ENCODE assay signal across 16 mouse cellular contexts in the genomic region with DNA sequence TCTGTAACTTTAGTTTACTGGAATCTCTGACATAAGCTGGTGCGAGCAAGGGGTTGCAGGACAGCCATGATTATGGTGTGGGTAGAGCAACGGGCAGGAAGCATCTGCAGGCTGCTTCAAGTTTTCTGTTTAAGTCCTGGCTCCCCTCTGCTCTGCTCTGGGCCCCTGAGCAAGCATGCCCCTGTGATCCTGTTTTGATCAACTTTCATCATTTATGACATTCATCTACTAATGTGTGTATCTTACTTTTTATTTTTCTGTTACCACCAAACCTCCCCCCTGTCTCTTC. TPM values are rescaled to one million over a fixed set of nuclear protein-coding genes. Genes with fewer than 3 reads are reported as not detected.
A peak's percentile ranks its signal among the peaks of the same experiment; 100 is the strongest.
DNase-seq lines count a peak whose midpoint lies in the region; ATAC-seq lines count a peak whose summit lies in the region.
"Had no signal": no experiment of that assay in that cellular context is flagged by ENCODE, and none has a peak within 500 bp of the region (broad histone marks: within the 10 kb centered on the region; RNA-seq: fewer than 3 reads in every experiment).

No protein-coding gene starts in this region.

- 46% methylated on average over 2 of the region's 2 CpGs for WGBS in heart, embryonic 12.5 days
- WGBS in kidney, embryonic 16.5 days, result 28% methylated on average over 2 of the region's 2 CpGs
- 68% methylated on average over 2 of the region's 2 CpGs for WGBS in limb, embryonic 10.5 days

- H3K4me3 ChIP-seq in heart, embryonic 12.5 days, result no peak overlapping the region
- no peak overlapping the region for H3K4me3 ChIP-seq in kidney, embryonic 16.5 days (ENCODE audit: low read length)
- H3K4me3 ChIP-seq in limb, embryonic 10.5 days, result no peak overlapping the region
- H3K4me3 ChIP-seq: embryonic facial prominence, embryonic 10.5 days; liver, embryonic 15.5 days; midbrain, embryonic 15.5 days had no signal

- no peak overlapping the region for H3K27ac ChIP-seq in heart, embryonic 12.5 days (ENCODE audit: poor library complexity, severe bottlenecking)
- peak overlapping the region; percentile 49; the same call in 1 of the 2 replicates for H3K27ac ChIP-seq in kidney, embryonic 16.5 days (ENCODE audit: low read length)
- H3K27ac ChIP-seq in limb, embryonic 10.5 days, result 0 out of 2 replicates have a peak overlapping the region, but pooled peaks have one; percentile 32
- H3K27ac ChIP-seq: embryonic facial prominence, embryonic 10.5 days; hindbrain, embryonic 14.5 days; liver, embryonic 15.5 days; midbrain, embryonic 15.5 days had no signal

- no peaks in the 10 kb centered on the region for H3K36me3 ChIP-seq in heart, embryonic 12.5 days
- H3K36me3 ChIP-seq in kidney, embryonic 16.5 days (ENCODE audit: insufficient read depth, low read length), result no peaks in the 10 kb centered on the region
- H3K36me3 ChIP-seq in limb, embryonic 10.5 days, result no peaks in the 10 kb centered on the region
- H3K36me3 ChIP-seq: embryonic facial prominence, embryonic 10.5 days; liver, embryonic 15.5 days; midbrain, embryonic 15.5 days had no signal

- peak overlapping the region; percentile 27; the same call in 1 of the 2 replicates for H3K4me2 ChIP-seq in heart, embryonic 12.5 days
- H3K4me2 ChIP-seq in kidney, embryonic 16.5 days (replicated peaks; ENCODE audit: low read depth, low read length), result no peak overlapping the region; the same call in 1 of the 2 replicates
- H3K4me2 ChIP-seq: hindbrain, embryonic 14.5 days; liver, embryonic 15.5 days; midbrain, embryonic 15.5 days had no signal

- DNase-seq in heart, postnatal 25 days (ENCODE audit: low spot score), result no peak
- DNase-seq in kidney, adult 11 months, result no peak
- DNase-seq in 416B (ENCODE audit: low read depth), result peak; percentile 70
- no peak for DNase-seq in limb, embryonic 10.5 days (ENCODE audit: low spot score)
- no peak for DNase-seq in cerebellum, adult 8-10 months
- DNase-seq: cerebellum, adult 11 months; layer of hippocampus, postnatal 36 days; thymus, adult 2 months had no signal

- H3K27me3 ChIP-seq in heart, embryonic 12.5 days (replicated peaks), result no peaks in the 10 kb centered on the region
- peaks cover 4% of the 10 kb centered on the region; the same call in 1 of the 2 replicates for H3K27me3 ChIP-seq in kidney, embryonic 16.5 days (ENCODE audit: insufficient read depth, low read length)
- 0 out of 2 replicates have a peak, but pooled peaks cover 8% of the 10 kb centered on the region for H3K27me3 ChIP-seq in limb, embryonic 10.5 days (ENCODE audit: low read depth, poor library complexity, severe bottlenecking)
- H3K27me3 ChIP-seq: liver, embryonic 15.5 days; midbrain, embryonic 15.5 days had no signal

- H3K9ac ChIP-seq in heart, embryonic 12.5 days, result no peak overlapping the region
- H3K9ac ChIP-seq in kidney, embryonic 16.5 days (replicated peaks; ENCODE audit: low read length), result no peak overlapping the region
- H3K9ac ChIP-seq: hindbrain, embryonic 14.5 days; liver, embryonic 15.5 days; midbrain, embryonic 15.5 days had no signal

- intact Hi-C loops in heart, postnatal 25 days (cut with DNase I), result loop anchor here (5.0 kb wide), 2 partner anchors 217 to 247 kb away; no protein-coding TSS in a partner anchor

- 0 out of 2 replicates have a peak, but pooled peaks have one; percentile 31 for ATAC-seq in heart, embryonic 12.5 days (ENCODE audit: insufficient number of reproducible peaks, low FRiP score)
- ATAC-seq in kidney, embryonic 16.5 days (ENCODE audit: low FRiP score, low TSS enrichment), result peak; percentile 32; the same call in 1 of the 2 replicates
- no peak for ATAC-seq in cerebellum, adult (ENCODE audit: insufficient number of reproducible peaks, low FRiP score, low TSS enrichment)
- ATAC-seq: forebrain, embryonic 16.5 days; midbrain, embryonic 15.5 days had no signal

- no peaks in the 10 kb centered on the region for H3K9me3 ChIP-seq in heart, embryonic 12.5 days (replicated peaks)
- no peaks in the 10 kb centered on the region for H3K9me3 ChIP-seq in kidney, embryonic 16.5 days (ENCODE audit: low read length)
- H3K9me3 ChIP-seq in limb, embryonic 10.5 days (replicated peaks), result no peaks in the 10 kb centered on the region
- H3K9me3 ChIP-seq: embryonic facial prominence, embryonic 10.5 days; liver, embryonic 15.5 days; midbrain, embryonic 15.5 days had no signal

- peaks cover 23% of the 10 kb centered on the region for H3K4me1 ChIP-seq in heart, embryonic 12.5 days (replicated peaks)
- peaks cover 15% of the 10 kb centered on the region for H3K4me1 ChIP-seq in kidney, embryonic 16.5 days (ENCODE audit: insufficient read depth, low read length)
- H3K4me1 ChIP-seq in limb, embryonic 10.5 days, result peaks cover 11% of the 10 kb centered on the region; the same call in 1 of the 2 replicates

RNA-seq across cellular contexts. Expression of a gene that starts 45.5 kb away (rescaled TPM):
- 25.0 and 25.8 TPM in 2 replicates for polyA plus RNA-seq in heart, embryonic 12.5 days (2016; fragmentation: Nextera tagmentation; extraction: Ambion mirVana)
- 10 to 100 TPM; 19.7 to 22.1 TPM for total RNA-seq in heart, postnatal 25 days (2021)
- polyA plus RNA-seq in kidney, embryonic 16.5 days (2015; fragmentation: Nextera tagmentation; extraction: Ambion mirVana), result 16.6 and 17.0 TPM in 2 replicates
- polyA plus RNA-seq in limb, embryonic 10.5 days (2016; fragmentation: Nextera tagmentation; extraction: Ambion mirVana), result 12.9 and 17.4 TPM in 2 replicates
